Mouse (Mus musculus): ENCODE measurements around the gene Sox5.

The Sox5 gene

GRCm38 (mm10) chr6:144485578-144485977 lies 296.2 kb downstream of the Sox5 start:
- DNase-seq (ENCODE audit: low spot score), result no peak

- no peak for DNase-seq (ENCODE audit: low spot score)
Measured at GRCm38 (mm10) chr6:144483166-144483565, 298.6 kb downstream of the Sox5 start.

- DNase-seq (ENCODE audit: low spot score), result peak; percentile 77
Measured at GRCm38 (mm10) chr6:144480648-144481528, 300.9 kb downstream of the Sox5 start.

GRCm38 (mm10) chr6:144479861-144480260 lies 301.9 kb downstream of the Sox5 start:
- no peak for DNase-seq (ENCODE audit: low spot score)

- no peak for DNase-seq (ENCODE audit: low spot score)
Measured at GRCm38 (mm10) chr6:144477287-144478064, 304.3 kb downstream of the Sox5 start.

- no peak for DNase-seq (ENCODE audit: low spot score)
Measured at GRCm38 (mm10) chr6:144473437-144473836, 308.3 kb downstream of the Sox5 start.

- no peak for DNase-seq (ENCODE audit: low spot score)
Measured at GRCm38 (mm10) chr6:144472089-144472900, 309.5 kb downstream of the Sox5 start.

GRCm38 (mm10) chr6:144466711-144467110 lies 315.1 kb downstream of the Sox5 start:
- peak; percentile 52 for DNase-seq (ENCODE audit: low spot score)

GRCm38 (mm10) chr6:144463691-144464090 lies 318.1 kb downstream of the Sox5 start:
- DNase-seq (ENCODE audit: low spot score), result no peak

GRCm38 (mm10) chr6:144463274-144463673 lies 318.5 kb downstream of the Sox5 start:
- DNase-seq (ENCODE audit: low spot score), result no peak

- DNase-seq (ENCODE audit: low spot score), result no peak
Measured at GRCm38 (mm10) chr6:144459486-144459885, 322.3 kb downstream of the Sox5 start.

GRCm38 (mm10) chr6:144457500-144457899 lies 324.3 kb downstream of the Sox5 start:
- no peak for DNase-seq (ENCODE audit: low spot score)

GRCm38 (mm10) chr6:144454291-144455276 lies 327.2 kb downstream of the Sox5 start:
- peak; percentile 65 for DNase-seq (ENCODE audit: low spot score)

- no peak for DNase-seq (ENCODE audit: low spot score)
Measured at GRCm38 (mm10) chr6:144453605-144454004, 328.2 kb downstream of the Sox5 start.

- DNase-seq (ENCODE audit: low spot score), result no peak
Measured at GRCm38 (mm10) chr6:144453147-144453546, 328.6 kb downstream of the Sox5 start.

- DNase-seq (ENCODE audit: low spot score), result no peak
Measured at GRCm38 (mm10) chr6:144452200-144452977, 329.4 kb downstream of the Sox5 start.

GRCm38 (mm10) chr6:144451631-144452030 lies 330.1 kb downstream of the Sox5 start:
- no peak for DNase-seq (ENCODE audit: low spot score)

GRCm38 (mm10) chr6:144445761-144446373 lies 335.9 kb downstream of the Sox5 start:
- DNase-seq (ENCODE audit: low spot score), result peak; percentile 25

- no peak for DNase-seq (ENCODE audit: low spot score)
Measured at GRCm38 (mm10) chr6:144444367-144444766, 337.4 kb downstream of the Sox5 start.

- DNase-seq (ENCODE audit: low spot score), result no peak
Measured at GRCm38 (mm10) chr6:144443681-144444080, 338.1 kb downstream of the Sox5 start.

Measured in embryo, embryonic 10 days (tissue).